Mouse (Mus musculus): ENCODE data around the gene Cage1.

- TF ChIP-seq GATA1 (IDR thresholded peaks at IDR 0.05; ENCODE audit: borderline replicate concordance, low read length) (no peak), FLI1 (IDR thresholded peaks at IDR 0.05; ENCODE audit: low read length) (no peak)
These were observed 55.8 kb downstream of the Cage1 start for GRCm38 (mm10) chr13:37981063-37981462.
